Mouse (Mus musculus) hindbrain, embryonic 15.5 days (tissue): ENCODE measurements around the gene Lasp1. TPM values are rescaled to one million over a fixed set of nuclear protein-coding genes. Genes with fewer than 3 reads are reported as not detected.

Experiments used
- ATAC-seq: fragments of 200-750 bp; cut with Nextera tagmentation; 2 replicates; pipeline ENCODE4 v1.8.0; 2017; ENCODE audit warnings: low read depth, moderate number of reproducible peaks, moderate TSS enrichment; ENCODE audit not compliant: low FRiP score
- H3K27ac ChIP-seq: fragments of 300-500 bp; sonication (generic); replicated peaks from 2 replicates; pipeline ENCODE4 v1.5.1; 2015; ENCODE audit warnings: mild to moderate bottlenecking, inconsistent platforms
- H3K27me3 ChIP-seq: fragments of 300-500 bp; sonication (generic); 2 replicates; pipeline ENCODE4 v1.6.1; 2015; ENCODE audit warnings: control low read depth, inconsistent platforms
- H3K36me3 ChIP-seq: fragments of 300-500 bp; sonication (generic); 2 replicates; pipeline ENCODE4 v1.6.1; 2015; ENCODE audit warnings: control low read depth, inconsistent platforms
- H3K4me1 ChIP-seq: fragments of 300-500 bp; sonication (generic); replicated peaks from 2 replicates; pipeline ENCODE4 v1.6.1; 2015; ENCODE audit warnings: control low read depth, inconsistent platforms
- H3K4me2 ChIP-seq: fragments of 300-500 bp; sonication (generic); 2 replicates; pipeline ENCODE4 v1.6.1; 2015; ENCODE audit warnings: moderate library complexity, mild to moderate bottlenecking, inconsistent platforms
- H3K4me3 ChIP-seq: fragments of 300-500 bp; sonication (generic); 2 replicates; pipeline ENCODE4 v1.5.1; 2015; ENCODE audit warnings: mild to moderate bottlenecking, inconsistent platforms
- H3K9ac ChIP-seq: fragments of 300-500 bp; sonication (generic); 2 replicates; pipeline ENCODE4 v1.6.1; 2015; ENCODE audit warnings: inconsistent platforms
- H3K9me3 ChIP-seq: fragments of 300-500 bp; sonication (generic); 2 replicates; pipeline ENCODE4 v1.6.1; 2016; ENCODE audit warnings: control low read depth, inconsistent platforms
- WGBS: fragments of 180-500 bp; shearing (Covaris S2); methylation state at CpG from one replicate; pipeline ENCODE4 v1.1.7; 2015; 5-methylcytosine and 5-hydroxymethylcytosine counted together
- polyA plus RNA-seq: library from polyadenylated mRNA; unstranded; fragments of >200 nt; fragmentation: Nextera tagmentation; extraction: Ambion mirVana; gene quantifications from 2 replicates; pipeline ENCODE4 v1.2.1, GENCODE M21; 2015

Gene Lasp1
- polyA plus RNA-seq, 1 experiment from 2014 or later: 173 TPM

DNA sequence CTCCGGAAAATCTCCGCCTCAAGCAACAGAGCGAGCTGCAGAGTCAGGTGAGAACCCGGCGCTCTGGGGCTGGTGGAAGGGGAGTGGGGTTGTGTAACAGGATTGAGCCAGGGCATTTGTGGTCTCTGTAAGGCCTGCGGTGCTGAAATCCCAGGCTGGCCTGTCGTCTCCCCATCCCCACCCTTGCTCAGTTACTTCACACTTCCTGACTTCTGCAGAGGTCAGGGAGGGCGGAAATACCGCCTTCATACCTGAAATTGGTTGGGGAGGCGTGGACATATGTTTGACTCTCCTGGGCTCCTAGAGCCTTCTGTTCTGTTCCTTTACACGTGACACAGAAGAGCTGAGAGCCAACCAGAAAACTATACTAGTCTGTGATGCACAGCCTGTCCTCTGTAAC lies 16.9 kb downstream of the Lasp1 start:
- H3K4me1 ChIP-seq: peaks cover 67% of the 10 kb centered on the region
- 84% methylated on average over 11 of the region's 11 CpGs for whole genome bisulfite sequencing
- no peak for ATAC-seq
- H3K9ac ChIP-seq: no peak overlapping the region
- no peak overlapping the region for H3K4me3 ChIP-seq
- no peaks in the 10 kb centered on the region for H3K27me3 ChIP-seq
- H3K36me3 ChIP-seq: peaks cover 18% of the 10 kb centered on the region
- H3K9me3 ChIP-seq: no peaks in the 10 kb centered on the region
- no peak overlapping the region for H3K4me2 ChIP-seq
- H3K27ac ChIP-seq: no peak overlapping the region

DNA sequence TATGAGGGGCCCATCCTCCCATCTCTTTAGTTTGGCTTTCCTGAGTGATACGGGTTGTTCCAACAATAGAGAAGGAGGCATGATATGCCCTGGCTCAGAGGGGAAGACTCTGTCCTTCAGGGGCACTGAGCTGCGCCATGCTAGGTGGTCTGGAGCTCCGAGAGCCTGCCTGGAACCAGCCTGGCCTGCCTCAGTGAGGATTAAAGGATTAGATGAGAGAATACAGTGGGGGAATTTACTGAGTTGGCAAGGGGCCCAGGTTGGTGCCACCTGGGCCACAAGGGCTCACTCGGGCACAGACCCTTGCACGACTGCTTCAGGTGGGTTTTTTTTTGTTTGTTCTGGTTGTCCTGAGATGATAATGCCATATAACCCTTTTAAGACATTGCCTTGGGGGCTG lies 17.4 kb downstream of the Lasp1 start:
- peaks cover 66% of the 10 kb centered on the region for H3K4me1 ChIP-seq
- no peaks in the 10 kb centered on the region for H3K27me3 ChIP-seq
- H3K36me3 ChIP-seq: peaks cover 18% of the 10 kb centered on the region
- no peak overlapping the region for H3K9ac ChIP-seq
- no peak overlapping the region for H3K4me3 ChIP-seq
- no peaks in the 10 kb centered on the region for H3K9me3 ChIP-seq
- peak overlapping the region; percentile 49; the same call in 1 of the 2 replicates for H3K27ac ChIP-seq
- H3K4me2 ChIP-seq: no peak overlapping the region
- ATAC-seq: no peak
- WGBS: 73% methylated on average over 5 of the region's 5 CpGs

DNA sequence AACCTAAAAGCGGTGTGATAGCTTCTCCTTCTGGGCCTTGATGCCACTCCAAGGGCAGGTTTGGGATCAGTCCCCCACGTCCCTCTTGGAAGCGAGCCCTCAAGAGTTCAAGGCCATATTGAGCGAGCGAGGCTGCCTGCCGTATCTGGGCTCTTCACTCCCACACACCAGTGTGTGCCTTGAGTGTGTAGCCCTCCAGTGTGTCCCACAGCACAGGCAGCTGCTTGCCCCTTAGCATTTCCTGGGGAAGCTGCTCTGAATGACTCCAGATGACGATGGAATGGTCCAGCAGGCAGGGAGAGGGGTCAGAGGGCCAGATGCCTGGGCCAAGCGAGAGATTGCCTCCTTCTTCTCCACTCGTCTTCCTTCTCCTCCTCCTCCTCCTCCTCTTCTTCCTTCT lies 18.1 kb downstream of the Lasp1 start:
- WGBS: 60% methylated on average over 9 of the region's 9 CpGs
- no peak for ATAC-seq
- H3K9ac ChIP-seq: no peak overlapping the region
- H3K4me2 ChIP-seq: no peak overlapping the region
- no peaks in the 10 kb centered on the region for H3K27me3 ChIP-seq
- no peak overlapping the region for H3K27ac ChIP-seq
- H3K36me3 ChIP-seq: peaks cover 18% of the 10 kb centered on the region
- no peaks in the 10 kb centered on the region for H3K9me3 ChIP-seq
- H3K4me3 ChIP-seq: no peak overlapping the region
- H3K4me1 ChIP-seq: peaks cover 58% of the 10 kb centered on the region

DNA sequence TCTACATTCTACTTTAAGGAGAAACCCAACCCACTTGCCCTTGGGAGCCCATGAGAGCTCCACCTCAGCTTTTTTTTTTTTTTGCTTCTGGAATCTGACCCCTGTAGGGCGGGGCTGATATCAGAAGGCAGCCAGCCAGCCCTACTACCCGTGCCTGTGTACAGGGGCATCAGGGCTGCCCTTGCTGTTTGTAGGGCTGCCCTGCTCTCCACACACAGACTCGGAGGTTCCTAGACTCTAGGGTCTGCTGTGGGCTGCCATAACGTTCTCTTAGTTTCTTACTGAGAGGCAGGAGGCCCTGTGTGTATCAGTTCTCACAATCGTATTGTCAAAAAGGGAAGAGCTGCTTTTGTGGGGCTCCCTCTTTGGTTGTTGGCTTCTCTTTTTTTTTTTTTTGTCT lies 18.6 kb downstream of the Lasp1 start:
- Histone ChIP-seq H3K4me1 (peaks cover 53% of the 10 kb centered on the region), H3K9me3 (no peaks in the 10 kb centered on the region), H3K27ac (no peak overlapping the region), H3K27me3 (no peaks in the 10 kb centered on the region), H3K4me3 (no peak overlapping the region), H3K4me2 (no peak overlapping the region), H3K9ac (no peak overlapping the region), H3K36me3 (peaks cover 19% of the 10 kb centered on the region)
- ATAC-seq: no peak
- 43% methylated on average over 5 of the region's 5 CpGs for WGBS

DNA sequence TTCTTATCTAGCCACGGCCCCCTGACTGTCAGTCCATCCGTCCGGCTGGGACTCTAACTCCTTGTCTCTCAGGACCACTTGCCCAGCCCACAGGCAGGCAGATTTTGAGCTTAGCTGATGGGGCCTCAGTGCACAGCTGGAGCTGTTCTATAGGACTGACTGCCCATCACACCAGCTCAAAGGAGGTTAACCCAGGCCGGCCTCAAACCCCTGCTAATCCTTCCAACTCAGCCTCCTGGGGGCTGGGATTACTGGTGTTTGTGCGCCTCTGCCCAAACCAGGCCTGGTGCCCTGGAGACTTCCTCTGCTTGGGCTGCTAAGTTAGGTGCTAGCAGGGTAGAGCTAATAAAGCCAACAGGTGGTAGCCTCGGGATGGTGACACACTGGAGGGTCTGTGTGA lies 19.2 kb downstream of the Lasp1 start:
- Histone ChIP-seq H3K36me3 (peaks cover 21% of the 10 kb centered on the region), H3K4me3 (no peak overlapping the region), H3K4me1 (peaks cover 50% of the 10 kb centered on the region), H3K4me2 (no peak overlapping the region), H3K9me3 (no peaks in the 10 kb centered on the region), H3K27ac (peak overlapping the region; percentile 79), H3K27me3 (no peaks in the 10 kb centered on the region), H3K9ac (no peak overlapping the region)
- ATAC-seq: no peak
- WGBS: 41% methylated on average over 6 of the region's 6 CpGs

DNA sequence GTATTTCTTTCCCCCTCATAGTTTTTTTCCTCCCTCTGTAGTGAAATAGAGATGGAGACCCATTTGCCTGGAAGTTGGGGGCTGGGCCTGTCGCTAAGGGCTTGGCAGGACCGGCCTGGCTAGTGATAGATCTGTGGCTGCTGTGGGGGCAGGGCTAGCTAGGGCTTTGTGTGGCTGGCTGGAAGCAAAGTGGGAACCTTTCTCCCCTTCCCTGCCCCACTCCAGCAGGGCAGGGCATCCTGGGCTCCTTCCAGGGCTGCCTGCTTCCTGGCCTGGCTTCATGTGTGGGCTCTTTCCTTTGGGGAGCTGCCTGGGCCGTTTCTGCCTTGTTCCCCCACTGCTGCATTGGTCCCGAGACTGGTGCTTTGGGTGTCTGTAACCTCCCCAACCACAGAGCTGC lies 19.8 kb downstream of the Lasp1 start:
- Histone ChIP-seq H3K36me3 (peaks cover 24% of the 10 kb centered on the region), H3K4me2 (no peak overlapping the region; the same call in 1 of the 2 replicates), H3K27ac (peak overlapping the region; percentile 79), H3K4me1 (peaks cover 48% of the 10 kb centered on the region), H3K9ac (0 out of 2 replicates have a peak overlapping the region, but pooled peaks have one; percentile 3), H3K9me3 (no peaks in the 10 kb centered on the region), H3K27me3 (no peaks in the 10 kb centered on the region), H3K4me3 (no peak overlapping the region)
- 6% methylated on average over 4 of the region's 4 CpGs for WGBS
- ATAC-seq: peak; percentile 82

DNA sequence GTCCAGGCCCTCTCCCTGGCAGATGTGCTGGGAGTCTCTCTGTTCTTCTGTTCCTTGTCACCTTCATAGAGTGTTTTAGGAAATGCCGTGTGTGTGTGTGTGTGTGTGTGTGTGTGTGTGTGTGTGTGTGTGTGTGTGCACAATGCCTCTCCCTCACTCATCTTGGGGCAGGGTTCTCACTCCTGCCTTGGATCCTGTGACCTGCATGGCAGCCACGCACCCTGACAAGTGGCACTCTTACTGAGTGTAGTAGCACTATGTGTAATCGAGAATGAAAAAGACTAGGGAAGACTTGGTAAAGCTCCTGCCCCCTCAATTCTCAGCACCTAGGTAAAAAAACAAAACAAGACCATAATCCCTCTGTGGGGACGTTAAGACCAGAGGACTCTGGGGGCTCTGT lies 20.3 kb downstream of the Lasp1 start:
- peak overlapping the region; percentile 79 for H3K27ac ChIP-seq
- no peak overlapping the region for H3K4me2 ChIP-seq
- no peak overlapping the region for H3K9ac ChIP-seq
- ATAC-seq: no peak
- 56% methylated on average over 4 of the region's 4 CpGs for WGBS
- peaks cover 28% of the 10 kb centered on the region for H3K36me3 ChIP-seq
- no peaks in the 10 kb centered on the region for H3K27me3 ChIP-seq
- no peaks in the 10 kb centered on the region for H3K9me3 ChIP-seq
- H3K4me1 ChIP-seq: peaks cover 43% of the 10 kb centered on the region
- no peak overlapping the region for H3K4me3 ChIP-seq

DNA sequence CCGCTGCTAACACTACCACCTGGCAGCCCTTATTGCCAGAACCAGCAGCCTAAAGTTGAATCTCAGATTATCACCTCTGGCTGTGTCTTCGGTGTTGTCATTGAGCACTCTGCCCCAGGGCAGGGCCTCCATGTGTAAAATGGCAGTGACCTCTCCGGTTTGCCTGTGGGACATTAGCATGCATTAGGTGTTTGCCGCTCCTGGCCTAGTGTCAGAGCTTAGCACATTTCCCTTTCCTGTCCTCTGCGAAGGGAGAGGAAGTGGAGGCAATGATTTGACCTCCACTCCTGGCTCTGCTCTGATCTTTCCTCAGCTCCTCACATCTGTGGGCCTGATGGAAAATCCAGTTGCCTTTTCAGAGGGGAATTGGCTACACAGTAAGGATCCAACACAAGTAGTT lies 21.1 kb downstream of the Lasp1 start:
- 76% methylated on average over 5 of the region's 5 CpGs for WGBS
- no peaks in the 10 kb centered on the region for H3K9me3 ChIP-seq
- peak overlapping the region; percentile 79; the same call in 1 of the 2 replicates for H3K27ac ChIP-seq
- no peaks in the 10 kb centered on the region for H3K27me3 ChIP-seq
- ATAC-seq: no peak
- H3K4me3 ChIP-seq: no peak overlapping the region
- no peak overlapping the region for H3K4me2 ChIP-seq
- H3K36me3 ChIP-seq: peaks cover 27% of the 10 kb centered on the region
- H3K4me1 ChIP-seq: peaks cover 46% of the 10 kb centered on the region
- no peak overlapping the region for H3K9ac ChIP-seq

DNA sequence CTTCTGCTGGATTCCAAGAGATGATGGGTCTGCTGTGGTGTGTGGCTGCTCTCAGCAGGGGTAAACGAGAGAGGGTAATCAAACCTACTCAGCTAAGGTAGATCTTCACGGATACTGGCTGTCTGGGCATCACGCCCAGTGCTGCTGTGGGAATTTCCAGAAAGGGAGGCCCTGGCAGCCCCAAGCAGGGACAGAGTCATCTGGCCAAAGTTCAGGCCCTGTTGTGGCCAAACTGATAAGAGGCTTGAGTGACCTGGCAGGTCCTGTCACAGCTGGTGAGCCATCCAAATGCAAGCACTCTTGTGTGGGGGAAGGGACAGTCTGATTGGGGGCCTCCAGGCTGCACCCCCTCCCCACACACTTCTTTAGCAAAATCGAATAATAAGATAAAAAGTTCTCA lies 22.0 kb downstream of the Lasp1 start:
- no peak overlapping the region for H3K27ac ChIP-seq
- H3K27me3 ChIP-seq: no peaks in the 10 kb centered on the region
- no peaks in the 10 kb centered on the region for H3K9me3 ChIP-seq
- no peak overlapping the region for H3K4me3 ChIP-seq
- no peak overlapping the region for H3K4me2 ChIP-seq
- 68% methylated on average over 4 of the region's 4 CpGs for WGBS
- ATAC-seq: no peak
- H3K9ac ChIP-seq: no peak overlapping the region
- H3K36me3 ChIP-seq: peaks cover 32% of the 10 kb centered on the region
- H3K4me1 ChIP-seq: peaks cover 50% of the 10 kb centered on the region

DNA sequence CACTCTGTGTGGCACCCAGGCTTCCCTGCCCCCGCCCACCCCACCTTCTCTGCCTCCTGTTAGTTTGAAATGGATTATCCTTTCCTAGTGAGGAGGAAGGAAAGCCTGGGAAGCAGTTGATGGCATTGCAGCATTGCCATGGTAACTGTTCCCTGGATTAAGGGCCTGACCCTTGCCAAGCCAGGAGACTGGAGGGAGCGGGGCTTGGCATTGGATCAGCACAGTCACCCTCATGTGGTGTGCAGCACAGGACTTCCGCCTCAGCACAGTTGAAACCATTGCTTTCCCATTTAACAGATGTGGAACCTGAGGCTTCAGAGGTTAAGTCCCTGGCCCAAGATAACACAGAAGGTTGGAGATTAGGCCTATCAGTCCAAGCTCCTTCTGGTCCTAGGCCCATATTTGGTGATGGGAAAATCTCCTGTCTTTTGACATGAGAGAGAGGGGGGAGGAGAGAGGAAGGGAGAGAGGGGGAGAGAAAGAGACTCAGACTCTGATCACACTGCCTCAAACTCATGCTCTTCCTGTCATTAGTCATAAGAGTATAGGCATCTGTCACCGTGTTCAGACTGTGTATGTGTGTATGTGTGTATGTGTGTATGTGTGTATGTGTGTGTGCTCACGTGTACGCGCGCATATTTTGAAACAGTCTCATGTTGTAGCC lies 22.7 kb downstream of the Lasp1 start:
- no peak for ATAC-seq
- Histone ChIP-seq H3K4me3 (no peak overlapping the region), H3K4me2 (no peak overlapping the region), H3K4me1 (peaks cover 49% of the 10 kb centered on the region), H3K9ac (no peak overlapping the region), H3K9me3 (no peaks in the 10 kb centered on the region), H3K27me3 (no peaks in the 10 kb centered on the region), H3K27ac (no peak overlapping the region), H3K36me3 (peaks cover 38% of the 10 kb centered on the region)
- WGBS: 91% methylated on average over 8 of the region's 8 CpGs

DNA sequence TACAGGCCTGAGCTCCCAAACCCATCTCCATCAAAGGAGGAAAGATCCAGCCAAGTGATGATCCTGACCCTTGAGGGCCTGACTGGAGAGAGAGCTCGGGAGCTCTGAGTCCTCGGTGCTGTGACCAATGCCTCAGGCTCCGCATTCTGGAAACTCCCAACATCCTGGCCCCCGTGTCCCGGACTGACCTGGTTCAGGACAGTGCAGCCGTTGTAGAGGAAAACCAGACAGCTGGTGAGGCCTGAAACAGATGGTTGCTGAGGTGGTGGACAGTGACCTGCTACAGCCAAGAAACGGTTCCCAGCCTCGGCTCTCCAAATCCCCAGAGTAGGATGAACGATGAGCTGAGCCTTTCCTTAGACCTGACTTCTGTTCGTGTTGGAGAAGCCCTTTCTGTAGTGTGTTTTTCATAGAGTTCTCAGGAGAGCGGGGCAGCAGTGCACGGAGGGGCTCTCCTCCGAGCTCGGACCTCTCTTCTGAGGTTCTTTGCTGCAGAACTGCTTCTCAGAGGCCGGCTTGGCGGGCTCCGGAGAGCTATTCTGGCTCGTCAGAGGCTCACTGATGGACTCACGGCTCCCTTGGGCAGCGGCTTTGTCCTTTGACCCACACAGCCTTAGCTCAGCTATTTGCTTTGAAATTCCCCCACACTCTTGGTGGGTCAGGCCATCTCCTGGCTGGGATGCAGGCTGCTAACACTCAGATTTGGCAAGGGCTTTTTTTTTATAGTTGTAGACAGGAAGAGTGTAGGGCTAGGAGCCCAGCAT lies 24.2 kb downstream of the Lasp1 start:
- Histone ChIP-seq H3K4me1 (peaks cover 35% of the 10 kb centered on the region), H3K9me3 (no peaks in the 10 kb centered on the region), H3K4me3 (no peak overlapping the region), H3K27ac (no peak overlapping the region), H3K36me3 (peaks cover 45% of the 10 kb centered on the region), H3K4me2 (no peak overlapping the region), H3K27me3 (no peaks in the 10 kb centered on the region), H3K9ac (no peak overlapping the region)
- WGBS: 75% methylated on average over 20 of the region's 20 CpGs
- ATAC-seq: no peak

DNA sequence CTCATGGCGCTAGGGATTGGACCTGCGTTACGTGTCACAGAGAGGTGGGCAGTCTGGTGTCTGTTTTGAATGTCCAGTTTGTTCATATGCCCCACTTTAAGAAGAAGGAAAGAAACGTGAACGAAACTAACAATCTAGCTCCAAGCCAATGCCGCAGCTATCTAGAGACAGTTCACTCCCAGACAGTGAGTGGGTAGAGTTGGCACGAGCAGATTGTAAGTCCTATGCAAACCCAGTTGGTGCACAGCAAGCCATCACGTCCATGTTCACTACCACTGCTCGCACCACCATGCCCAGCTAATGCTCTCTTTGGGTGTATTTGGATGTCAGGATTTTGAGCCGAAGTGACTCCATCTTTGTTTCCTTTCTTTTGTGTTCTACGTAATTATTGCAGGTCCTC lies 25.4 kb downstream of the Lasp1 start:
- H3K4me1 ChIP-seq: 0 out of 2 replicates have a peak, but pooled peaks cover 25% of the 10 kb centered on the region
- H3K4me2 ChIP-seq: no peak overlapping the region
- no peak overlapping the region for H3K9ac ChIP-seq
- H3K4me3 ChIP-seq: no peak overlapping the region
- 95% methylated on average over 11 of the region's 11 CpGs for whole genome bisulfite sequencing
- peaks cover 42% of the 10 kb centered on the region for H3K36me3 ChIP-seq
- H3K9me3 ChIP-seq: no peaks in the 10 kb centered on the region
- H3K27me3 ChIP-seq: no peaks in the 10 kb centered on the region
- no peak for ATAC-seq
- no peak overlapping the region for H3K27ac ChIP-seq
